Mouse (Mus musculus) heart, postnatal 4 days (tissue): ENCODE data around the gene Dido1. TPM values are rescaled to one million over a fixed set of nuclear protein-coding genes. Genes with fewer than 3 reads are reported as not detected.

Experiments
- DNase-seq: peaks from one replicate; pipeline ENCODE4 v3.0.0; 2021
- total RNA-seq, 2 experiments: library from RNA; stranded (reverse); gene quantifications; 2 replicates each; pipeline ENCODE4 v1.2.3; 2021

Gene Dido1
- total RNA-seq, 2 experiments from 2014 or later: 40.5 to 44.0 TPM

GRCm38 (mm10) chr2:180684031-180684430, 25.8 kb downstream of the Dido1 start:
- DNase-seq: no peak

- no peak for DNase-seq
Observed at GRCm38 (mm10) chr2:180683524-180683923, 26.3 kb downstream of the Dido1 start.

- no peak for DNase-seq
Observed at GRCm38 (mm10) chr2:180681225-180681624, 28.6 kb downstream of the Dido1 start.

GRCm38 (mm10) chr2:180678609-180679140, 31.1 kb downstream of the Dido1 start:
- DNase-seq: peak; percentile 78

GRCm38 (mm10) chr2:180676706-180677105, 33.1 kb downstream of the Dido1 start:
- no peak for DNase-seq

GRCm38 (mm10) chr2:180662008-180662407, 47.8 kb downstream of the Dido1 start:
- DNase-seq: no peak

- no peak for DNase-seq
Observed at GRCm38 (mm10) chr2:180660521-180660920, 49.3 kb downstream of the Dido1 start.

- DNase-seq: no peak
Observed at GRCm38 (mm10) chr2:180659353-180660150, 50.2 kb downstream of the Dido1 start.

GRCm38 (mm10) chr2:180658381-180658780, 51.4 kb downstream of the Dido1 start:
- DNase-seq: no peak

GRCm38 (mm10) chr2:180657394-180658013, 52.3 kb downstream of the Dido1 start:
- peak; percentile 84 for DNase-seq

GRCm38 (mm10) chr2:180655150-180655549, 54.6 kb downstream of the Dido1 start:
- DNase-seq: no peak

GRCm38 (mm10) chr2:180654666-180655065, 55.1 kb downstream of the Dido1 start:
- DNase-seq: no peak

- DNase-seq: no peak
Observed at GRCm38 (mm10) chr2:180646841-180647240, 63.0 kb downstream of the Dido1 start.

- no peak for DNase-seq
Observed at GRCm38 (mm10) chr2:180643626-180644025, 66.2 kb downstream of the Dido1 start.

GRCm38 (mm10) chr2:180642555-180643260, 67.1 kb downstream of the Dido1 start, which contains the start of gene Tcfl5:
Gene Tcfl5, minus strand, starts transcription at chr2:180642708.
- DNase-seq: no peak

- DNase-seq: no peak
Observed at GRCm38 (mm10) chr2:180641576-180642554, 67.9 kb downstream of the Dido1 start.

- no peak for DNase-seq
Observed at GRCm38 (mm10) chr2:180611882-180612281, 97.9 kb downstream of the Dido1 start.

- DNase-seq: no peak
Observed at GRCm38 (mm10) chr2:180610283-180610682, 99.5 kb downstream of the Dido1 start.
